Mouse (Mus musculus): ENCODE measurements at regions not wholly inside any gene's neighbourhood (a gene's known extent, or its start where the extent isn't known, plus 50 kb on each side); places are given as distances from the start of the nearest gene placed in this dataset.

DNA sequence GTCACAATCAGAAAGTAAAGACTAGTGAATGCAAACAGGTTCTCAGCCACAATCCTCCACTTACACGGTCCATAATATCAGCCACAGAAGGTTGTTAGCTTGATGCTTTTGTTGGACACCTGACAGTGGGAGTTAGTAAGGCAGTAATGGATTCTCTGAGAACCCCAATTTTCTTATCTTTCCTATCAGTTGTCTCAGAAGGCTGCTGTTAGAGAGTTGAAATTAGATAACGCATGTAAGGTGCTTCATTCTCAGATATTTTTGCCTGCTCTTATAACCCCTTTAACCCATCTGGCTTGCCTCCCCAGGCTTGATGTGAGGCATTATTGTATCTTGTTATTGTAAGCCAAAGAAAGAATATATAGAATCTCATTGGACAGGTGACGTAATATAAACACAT is 63.0 kb upstream of the Ube2e3 start:
- DNase-seq, result no peak

- DNase-seq, result no peak
Measured at GRCm38 (mm10) chr2:78803543-78803942, 64.4 kb upstream of the Ube2e3 start.

DNA sequence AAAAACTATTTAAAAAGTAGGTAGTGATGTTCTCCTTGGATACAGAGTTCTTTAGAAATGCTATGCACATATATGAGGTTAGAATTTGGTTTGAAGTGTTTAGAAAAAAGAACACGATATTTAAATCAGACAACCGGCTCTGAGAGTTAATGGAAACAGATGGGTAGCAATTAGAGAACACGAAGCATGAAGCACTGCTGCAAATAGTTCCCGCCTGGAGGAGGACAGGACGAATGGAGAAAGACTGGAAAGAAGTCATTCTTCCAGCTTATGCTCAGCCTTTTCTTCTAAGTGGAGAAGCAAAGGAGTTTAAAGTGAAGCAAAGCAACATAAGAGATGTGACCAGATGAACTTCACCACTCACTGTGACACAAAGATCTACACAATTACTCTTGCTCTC is 72.5 kb upstream of the Ube2e3 start:
- no peak for DNase-seq

DNA sequence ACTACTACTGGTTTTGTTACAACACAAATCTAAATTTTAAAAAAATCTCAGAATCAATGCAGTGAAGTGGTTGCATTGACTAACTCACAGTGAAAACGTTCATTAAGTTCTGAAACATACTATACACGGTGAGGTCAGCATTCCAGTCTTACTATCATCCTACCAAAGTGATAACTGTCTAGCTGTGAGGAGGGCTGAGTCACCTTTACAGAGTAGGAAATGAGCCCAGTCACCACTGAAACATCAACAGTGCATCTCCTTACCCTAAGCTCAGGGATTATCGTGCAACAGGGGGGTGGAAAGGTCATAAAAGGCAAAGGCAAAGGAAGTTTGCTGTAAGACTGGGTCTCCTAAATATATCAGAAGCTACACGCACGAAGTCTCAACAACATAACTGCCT is 73.2 kb upstream of the Ube2e3 start:
- no peak for DNase-seq

GRCm38 (mm10) chr2:78789124-78789523 is 78.8 kb upstream of the Ube2e3 start:
- DNase-seq, result no peak

- DNase-seq, result no peak
Measured at GRCm38 (mm10) chr2:78788222-78788621, 79.7 kb upstream of the Ube2e3 start.

GRCm38 (mm10) chr2:78779949-78780348 is 88.0 kb upstream of the Ube2e3 start:
- DNase-seq, result no peak

DNA sequence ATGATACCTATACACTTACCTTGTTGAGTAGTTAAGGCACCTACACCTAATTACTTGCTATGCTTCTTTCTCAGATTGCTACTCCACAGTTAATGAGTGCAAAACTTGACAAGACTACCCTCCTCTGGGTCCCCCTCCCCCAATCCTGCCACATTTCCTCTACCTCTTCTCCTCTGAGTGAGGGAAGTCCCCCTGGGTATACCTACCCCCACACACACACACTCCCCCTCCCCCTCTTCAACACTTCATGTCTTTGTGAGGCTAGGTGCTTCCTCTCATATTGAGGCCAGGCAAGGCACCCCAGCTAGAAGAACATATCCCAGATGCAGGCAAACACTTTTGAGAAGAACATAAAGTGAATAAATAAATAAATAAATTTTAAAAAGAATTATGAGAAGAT is 90.3 kb upstream of the Ube2e3 start:
- DNase-seq, result no peak

DNA sequence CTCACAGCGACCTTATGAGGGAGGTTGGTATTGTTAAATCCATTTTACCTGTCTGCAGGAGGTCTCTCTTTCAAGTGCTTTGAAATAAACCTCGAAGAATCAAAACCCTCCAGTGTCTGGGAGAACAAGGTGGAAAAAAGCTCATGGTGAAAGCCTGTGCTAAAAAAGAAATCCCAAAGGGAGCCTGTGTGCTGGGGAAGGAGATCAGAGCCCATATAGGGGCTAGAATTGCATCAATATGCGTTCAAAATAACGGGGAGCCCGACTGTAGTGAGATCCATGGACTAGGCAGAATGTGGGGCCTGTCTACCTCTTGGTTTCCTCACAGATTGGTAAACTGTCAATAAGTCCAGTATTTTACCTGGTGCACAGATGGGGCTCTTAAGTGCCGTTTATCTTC is 113.6 kb upstream of the Ube2e3 start:
- no peak for DNase-seq

- DNase-seq, result peak; percentile 4 to 8
Measured at GRCm38 (mm10) chr2:78753918-78754317, 114.0 kb upstream of the Ube2e3 start.

DNA sequence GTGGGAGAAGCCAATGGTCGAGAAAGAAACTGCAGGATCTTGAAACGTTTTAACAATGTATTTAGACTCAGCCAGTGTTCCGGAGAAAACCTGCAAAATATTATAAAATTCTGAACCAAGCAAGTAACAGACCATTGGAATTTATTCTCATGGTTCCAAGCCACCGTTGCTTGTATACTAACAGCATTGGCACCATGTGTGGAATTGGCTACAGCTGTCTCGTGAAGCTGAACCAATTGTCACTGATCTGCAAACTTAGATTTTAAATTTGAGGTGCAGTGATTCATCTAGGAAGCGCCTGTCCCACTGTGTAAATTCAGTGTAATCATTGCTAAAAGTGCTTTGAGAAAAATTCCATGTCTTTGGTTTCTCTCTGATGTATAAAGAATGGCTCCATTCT is 137.8 kb upstream of the Ube2e3 start:
- DNase-seq, result no peak

GRCm38 (mm10) chr2:78726060-78726459 is 141.9 kb upstream of the Ube2e3 start:
- no peak for DNase-seq

DNA sequence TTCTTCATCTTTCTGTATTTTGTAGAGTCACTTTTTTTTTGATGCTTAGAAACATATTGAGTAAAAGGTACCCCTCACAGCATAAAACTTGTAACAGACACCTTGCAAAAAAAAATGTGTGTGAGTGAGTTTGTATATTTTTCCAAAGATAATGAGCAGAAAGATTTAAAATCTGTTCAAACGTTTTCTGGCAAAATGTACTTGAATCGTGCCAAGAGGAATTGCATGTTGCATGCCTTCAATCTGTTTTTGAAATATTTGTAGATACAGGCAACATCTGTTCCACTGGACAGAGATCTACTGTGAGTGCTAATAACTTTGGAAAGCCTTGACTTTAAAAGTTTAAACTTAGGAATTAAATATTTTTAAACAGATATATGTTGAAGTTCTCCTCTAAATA is 143.5 kb upstream of the Ube2e3 start:
- no peak for DNase-seq

DNA sequence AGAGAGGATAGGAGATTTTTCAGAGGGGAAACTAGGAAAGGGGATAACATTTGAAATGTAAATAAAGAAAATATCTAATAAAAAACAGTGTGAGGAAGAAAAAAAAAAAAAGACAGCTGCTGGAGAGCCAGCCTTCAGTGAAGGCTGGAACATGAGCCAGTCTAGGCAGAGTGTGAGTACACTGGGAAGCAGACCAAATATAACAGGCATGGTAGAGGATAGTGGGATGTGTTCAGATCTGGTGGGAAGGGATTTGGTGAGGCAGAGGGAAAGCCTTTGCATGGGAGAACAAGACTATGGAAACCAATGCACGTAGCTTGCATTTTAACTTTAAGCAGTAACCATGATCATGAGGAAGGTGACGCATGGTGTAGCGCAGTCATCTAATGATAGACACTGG is 144.5 kb upstream of the Ube2e3 start:
- no peak for DNase-seq

GRCm38 (mm10) chr2:78722739-78723138 is 145.2 kb upstream of the Ube2e3 start:
- DNase-seq, result no peak

DNA sequence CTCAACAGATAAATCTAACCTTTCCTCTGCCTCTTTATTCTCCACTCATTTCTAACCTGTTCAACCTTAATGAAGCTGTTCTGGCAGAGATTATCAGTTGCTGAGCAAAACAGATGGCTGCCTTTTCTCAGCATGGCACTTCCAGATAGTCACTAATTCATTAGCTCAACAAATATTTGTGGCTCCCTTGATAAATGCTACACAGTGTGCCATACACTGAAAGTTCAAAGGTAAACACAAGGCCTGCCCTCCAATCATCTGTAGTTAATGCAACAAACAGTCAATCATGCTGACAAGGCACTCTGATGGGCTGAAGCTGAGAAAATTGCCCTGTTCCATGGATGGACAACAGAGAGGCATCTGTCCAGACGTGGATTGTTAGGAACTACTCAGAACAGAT is 149.4 kb upstream of the Ube2e3 start:
- no peak for DNase-seq

DNA sequence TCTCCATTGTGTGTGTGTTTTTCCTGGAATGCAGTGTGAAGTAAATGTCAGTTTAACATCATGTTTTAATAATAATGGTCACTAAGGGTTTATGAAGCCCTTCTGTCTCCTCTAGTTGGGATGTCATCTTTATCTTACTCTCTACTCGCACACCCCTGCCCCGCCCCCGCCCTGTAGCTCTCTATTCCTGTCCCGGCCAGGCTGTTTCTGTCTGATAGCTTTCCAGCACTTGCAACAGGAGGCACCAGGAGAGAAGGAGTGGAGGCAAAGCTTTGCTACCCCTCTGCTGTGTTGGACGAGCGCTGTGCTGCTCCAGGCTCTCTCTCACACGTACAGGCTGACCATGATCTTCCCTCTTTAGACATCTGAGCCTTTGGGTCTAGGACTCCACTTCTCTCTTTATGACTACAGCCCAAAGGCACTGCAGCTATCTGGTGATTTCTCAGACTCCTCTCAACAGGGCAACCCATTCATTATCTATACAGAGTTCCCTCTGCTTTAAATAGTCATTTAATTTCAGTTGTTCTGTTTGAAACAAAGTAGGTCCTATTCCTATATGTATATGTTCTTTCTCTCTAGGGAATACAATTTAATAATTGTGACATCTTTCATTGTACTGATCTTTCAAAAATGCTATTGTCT is 151.6 kb upstream of the Ube2e3 start:
- DNase-seq, result no peak

GRCm38 (mm10) chr2:78694851-78695250 is 173.1 kb upstream of the Ube2e3 start:
- no peak for DNase-seq

DNA sequence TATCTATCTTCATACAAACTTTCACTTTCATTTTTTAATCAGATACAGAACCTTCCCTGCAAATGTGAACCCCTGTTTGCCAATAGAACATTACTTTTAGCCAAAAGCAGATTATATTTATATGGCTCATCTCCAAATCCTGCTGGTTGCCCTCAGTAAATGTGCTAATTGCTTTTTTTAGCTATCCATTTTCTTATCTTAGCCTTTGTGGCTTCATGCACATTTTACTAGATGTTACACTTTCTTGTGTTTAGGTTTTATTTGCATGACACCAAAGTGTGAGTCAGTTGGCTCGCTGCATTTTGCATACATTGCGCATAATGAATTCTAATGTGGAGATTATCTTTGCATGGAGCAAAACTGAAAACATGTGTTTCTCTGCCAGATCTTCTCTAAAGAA is 211.3 kb upstream of the Ube2e3 start:
- peak in 1 of 2 experiments; percentile 30 for DNase-seq

DNA sequence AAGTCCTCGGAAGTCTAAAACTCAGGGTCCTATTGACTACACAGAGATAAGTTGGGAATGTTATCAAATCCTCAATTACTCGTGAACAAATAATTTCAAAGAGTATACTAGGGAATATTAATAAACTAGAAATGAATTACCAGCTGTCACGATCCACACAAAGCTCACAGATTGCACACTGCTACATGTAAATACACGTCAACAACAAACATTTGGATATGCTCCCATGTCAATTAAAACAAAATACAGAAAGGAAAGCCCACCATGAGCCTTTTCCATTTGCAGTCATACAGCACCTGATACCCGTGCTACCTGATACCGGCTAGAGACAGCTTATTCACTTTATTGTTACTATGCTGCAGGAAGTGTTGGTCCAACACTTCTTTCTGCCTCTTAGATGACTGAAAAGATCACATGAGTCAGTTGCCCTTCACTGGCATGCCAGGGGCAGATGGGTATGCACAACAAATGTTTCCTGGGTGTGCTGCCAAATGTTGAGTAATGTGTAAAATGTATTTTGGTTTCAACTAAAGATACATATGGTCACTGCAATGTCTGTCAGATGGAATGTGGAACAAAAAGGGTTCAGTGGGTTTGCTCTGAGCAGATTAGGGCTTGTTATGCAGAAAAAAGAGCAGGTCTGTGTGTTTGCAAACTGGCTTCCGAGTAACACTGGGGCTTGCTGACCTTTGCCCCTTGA is 212.6 kb upstream of the Ube2e3 start:
- DNase-seq, result peak; percentile 52 to 65

DNA sequence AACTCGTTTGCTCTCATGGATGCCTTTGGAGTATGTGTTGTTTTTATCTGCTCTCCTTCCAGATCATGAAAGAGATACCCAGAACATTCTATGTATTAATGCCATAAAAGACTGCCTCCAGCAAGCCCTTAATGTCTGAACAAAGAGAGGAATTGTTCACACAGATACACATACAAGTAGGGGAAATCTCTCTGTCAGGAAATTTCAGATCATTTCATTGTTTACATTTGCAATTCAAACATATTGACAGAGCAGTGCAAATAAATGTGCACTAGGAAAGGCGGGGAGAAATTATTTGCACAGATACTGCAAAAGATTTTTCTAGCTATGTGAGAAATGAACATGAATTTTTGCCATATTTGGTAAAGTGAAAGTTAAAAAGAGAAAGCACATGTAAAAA is 216.4 kb upstream of the Ube2e3 start:
- no peak for DNase-seq

GRCm38 (mm10) chr2:78640361-78640760 is 227.6 kb upstream of the Ube2e3 start:
- DNase-seq, result no peak

DNA sequence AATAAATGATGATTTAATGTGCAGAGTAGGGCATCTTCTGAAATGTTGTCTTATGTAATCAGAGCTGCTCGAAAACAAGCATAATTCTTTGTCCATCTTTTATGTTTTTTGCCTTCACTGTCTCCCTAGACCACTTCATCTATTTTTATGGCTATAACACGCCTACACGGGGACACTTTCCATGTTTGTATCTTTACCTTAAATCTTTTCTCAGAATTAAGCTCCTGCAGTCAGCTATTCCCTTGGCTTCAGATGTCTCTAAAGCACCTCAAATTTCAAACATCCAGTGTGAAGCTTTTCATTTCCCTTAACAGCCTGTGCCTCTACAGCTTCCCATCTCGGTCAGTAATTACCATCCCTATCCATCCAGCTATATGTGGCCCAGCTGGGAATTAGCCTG is 242.7 kb upstream of the Ube2e3 start:
- DNase-seq, result no peak

- DNase-seq, result peak; percentile 14 to 28
Measured at GRCm38 (mm10) chr2:78606388-78606787, 261.5 kb upstream of the Ube2e3 start.

- no peak for DNase-seq
Measured at GRCm38 (mm10) chr2:78600753-78601152, 267.2 kb upstream of the Ube2e3 start.

All from cerebellum, postnatal 10 days (tissue).